Mouse (Mus musculus) urinary bladder, adult 2 months (tissue): ENCODE results near the gene Bcl11b. TPM values are rescaled to one million over a fixed set of nuclear protein-coding genes. Genes with fewer than 3 reads are reported as not detected.

Experiments used
- DNase-seq: peaks from one replicate; pipeline ENCODE4 v3.0.0; 2022; ENCODE audit warnings: low spot score
- polyA plus RNA-seq: library from polyadenylated mRNA; depleted of rRNA; stranded (reverse); fragments of >200 nt; gene quantifications from 2 replicates; pipeline ENCODE4 v1.2.3, GENCODE M21; 2012

Gene Bcl11b
- polyA plus RNA-seq, 1 experiment: 0.44 TPM

GRCm38 (mm10) chr12:107998746-107999145 lies 4.7 kb downstream of the Bcl11b start:
- peak; percentile 79 for DNase-seq

GRCm38 (mm10) chr12:107997901-107998300 lies 5.5 kb downstream of the Bcl11b start:
- no peak for DNase-seq

GRCm38 (mm10) chr12:107997241-107997640 lies 6.2 kb downstream of the Bcl11b start:
- DNase-seq: no peak

DNA sequence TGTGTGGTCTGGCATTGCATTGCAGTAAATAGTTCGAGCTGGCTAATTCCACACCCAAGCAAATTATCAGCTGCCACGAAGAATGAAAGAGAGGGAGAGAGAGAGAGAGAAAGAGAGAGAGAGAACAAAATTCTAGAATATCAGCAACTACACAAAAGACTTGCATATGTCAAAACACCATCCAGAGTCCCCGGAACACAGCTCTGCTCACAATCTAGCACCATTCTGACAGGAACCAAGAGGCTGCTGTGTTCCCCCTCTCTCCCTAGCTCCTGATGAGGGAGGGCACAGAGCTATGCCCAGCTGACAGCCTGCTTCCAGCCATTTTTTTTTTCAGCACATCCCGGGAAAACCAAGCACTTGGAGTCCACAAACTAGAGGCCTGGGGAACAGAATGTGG lies 6.6 kb downstream of the Bcl11b start:
- no peak for DNase-seq

DNA sequence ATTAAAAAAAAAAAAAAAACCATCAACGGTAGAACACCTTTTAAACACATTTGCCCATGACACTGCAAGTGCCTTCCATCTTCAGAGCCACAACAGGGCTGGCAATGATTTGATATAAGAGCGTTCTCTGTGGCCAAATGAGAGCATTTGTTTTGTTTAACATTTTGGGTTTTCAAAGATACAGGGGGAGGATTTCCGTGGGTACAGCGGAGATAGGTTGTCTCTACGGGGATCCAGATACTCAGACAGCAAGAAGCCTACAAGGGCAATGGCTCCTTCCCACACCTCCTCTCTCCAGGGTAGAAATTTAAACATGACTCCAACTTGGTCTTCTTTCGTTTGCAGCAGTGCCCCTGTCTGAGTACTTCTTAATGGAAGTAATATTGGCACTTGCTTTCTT lies 7.2 kb downstream of the Bcl11b start:
- no peak for DNase-seq

DNA sequence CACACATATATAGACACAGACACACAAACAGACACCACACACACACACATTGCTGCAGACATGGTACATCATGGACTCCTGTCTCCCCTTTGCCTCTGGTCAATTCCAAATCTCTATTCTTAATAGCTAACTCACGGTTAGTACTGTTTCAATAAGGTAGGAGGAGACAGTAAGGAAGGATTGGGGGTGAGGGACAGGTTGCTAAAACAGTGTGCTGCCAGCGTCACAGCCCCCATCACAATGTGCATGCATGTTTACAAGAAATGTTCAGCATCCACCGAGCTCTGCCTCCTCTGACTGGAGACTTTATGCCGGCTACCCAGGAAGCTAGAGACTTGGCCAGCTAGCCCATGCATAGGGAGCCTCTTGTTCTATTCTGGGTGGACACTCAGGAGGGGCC lies 9.0 kb downstream of the Bcl11b start:
- no peak for DNase-seq

DNA sequence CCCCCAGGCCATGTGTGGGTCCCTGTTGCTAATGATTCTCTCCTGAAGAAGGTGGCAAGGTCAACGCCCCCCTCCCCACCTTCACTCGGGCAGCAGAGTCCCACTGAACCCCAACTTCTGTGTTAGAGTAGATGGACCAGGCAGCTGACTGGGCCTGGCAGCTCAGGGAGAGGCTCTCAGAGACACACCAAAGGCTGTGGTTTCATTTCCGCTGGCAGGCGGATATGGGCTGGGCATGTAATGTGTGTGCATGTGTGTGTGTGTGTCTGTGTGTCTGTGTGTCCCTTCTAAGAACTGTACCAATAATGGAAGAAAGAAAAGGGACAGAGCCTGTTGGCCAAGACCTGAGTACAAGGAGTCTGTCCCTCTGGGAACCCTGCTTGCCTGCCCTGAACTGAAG lies 10.4 kb downstream of the Bcl11b start:
- DNase-seq: no peak

DNA sequence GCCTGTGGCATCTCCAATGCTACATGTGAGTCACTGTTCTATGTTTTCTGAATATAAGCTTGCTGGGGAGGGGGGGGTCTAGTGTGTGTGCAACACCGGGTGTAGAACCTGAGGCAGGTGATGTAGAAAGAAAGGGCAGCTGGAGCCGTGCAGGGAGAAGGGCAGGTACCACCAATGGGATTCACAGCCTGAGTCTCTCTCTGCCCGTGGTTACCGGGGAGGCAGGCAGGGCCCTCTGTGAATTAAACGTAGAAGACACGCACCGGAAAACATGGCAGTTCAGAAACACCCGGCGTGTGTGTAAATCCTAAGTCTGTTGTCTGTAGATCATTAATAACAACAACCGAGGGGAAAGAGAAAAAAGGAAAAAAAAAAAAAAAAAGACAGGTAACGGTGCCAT lies 12.2 kb downstream of the Bcl11b start:
- DNase-seq: no peak

- DNase-seq: no peak
Measured at GRCm38 (mm10) chr12:107983211-107983610, 20.2 kb downstream of the Bcl11b start.

DNA sequence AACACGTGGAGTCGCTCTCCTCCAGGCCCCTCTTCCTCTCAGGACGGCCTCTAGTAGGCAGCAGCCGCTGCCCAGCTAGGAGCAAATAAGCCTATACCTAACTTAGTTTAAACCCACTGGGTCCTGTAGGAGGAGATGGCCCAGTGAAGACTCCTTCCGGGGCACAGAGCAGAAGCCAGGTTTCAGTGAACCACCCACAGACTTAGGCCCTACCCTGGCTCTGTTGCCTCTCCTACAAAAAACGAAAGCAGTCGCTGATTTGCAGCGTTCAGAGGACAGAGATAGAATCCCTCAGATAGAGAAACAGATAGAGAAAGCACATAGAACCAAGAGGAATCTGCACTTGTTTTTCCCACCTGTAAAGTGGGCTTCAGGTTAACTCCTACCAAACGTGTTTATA lies 21.1 kb downstream of the Bcl11b start:
- no peak for DNase-seq

GRCm38 (mm10) chr12:107981231-107981630 lies 22.2 kb downstream of the Bcl11b start:
- no peak for DNase-seq

DNA sequence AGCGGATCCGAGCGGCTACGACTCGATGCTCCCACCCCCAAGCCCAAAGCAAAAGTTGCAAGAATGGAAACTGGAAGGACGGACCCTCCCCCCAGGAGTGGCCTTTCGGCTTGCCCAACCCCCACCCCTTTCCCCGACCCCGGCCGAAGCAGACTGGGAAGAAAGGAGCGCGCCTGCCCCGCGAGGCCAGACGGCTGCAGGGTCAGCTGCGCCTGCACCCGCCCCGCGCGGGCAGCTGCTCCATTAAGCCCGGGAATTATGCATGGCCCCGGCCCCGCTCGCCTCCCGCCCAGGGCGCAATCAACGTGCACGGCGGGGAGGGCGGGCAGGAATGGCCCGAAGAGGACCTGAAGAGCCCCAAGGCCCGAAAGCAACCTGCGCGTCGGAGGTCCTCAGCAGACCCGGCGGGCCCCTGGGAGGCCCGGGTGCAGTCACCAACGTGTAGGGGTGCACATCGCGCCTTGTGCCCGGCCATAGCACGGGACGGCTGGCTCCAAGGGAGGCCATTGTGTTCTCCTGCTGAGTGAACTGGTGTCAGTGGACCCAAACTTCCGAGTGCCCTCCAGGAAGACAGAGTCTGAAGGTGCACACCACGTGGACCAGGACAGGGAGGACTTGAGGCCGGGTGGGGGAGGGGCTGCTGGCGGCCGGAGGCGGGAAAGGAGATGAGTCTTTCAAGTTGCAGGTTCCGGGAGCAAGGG lies 23.0 kb downstream of the Bcl11b start:
- no peak for DNase-seq

- no peak for DNase-seq
Measured at GRCm38 (mm10) chr12:107979710-107980260, 23.6 kb downstream of the Bcl11b start.

DNA sequence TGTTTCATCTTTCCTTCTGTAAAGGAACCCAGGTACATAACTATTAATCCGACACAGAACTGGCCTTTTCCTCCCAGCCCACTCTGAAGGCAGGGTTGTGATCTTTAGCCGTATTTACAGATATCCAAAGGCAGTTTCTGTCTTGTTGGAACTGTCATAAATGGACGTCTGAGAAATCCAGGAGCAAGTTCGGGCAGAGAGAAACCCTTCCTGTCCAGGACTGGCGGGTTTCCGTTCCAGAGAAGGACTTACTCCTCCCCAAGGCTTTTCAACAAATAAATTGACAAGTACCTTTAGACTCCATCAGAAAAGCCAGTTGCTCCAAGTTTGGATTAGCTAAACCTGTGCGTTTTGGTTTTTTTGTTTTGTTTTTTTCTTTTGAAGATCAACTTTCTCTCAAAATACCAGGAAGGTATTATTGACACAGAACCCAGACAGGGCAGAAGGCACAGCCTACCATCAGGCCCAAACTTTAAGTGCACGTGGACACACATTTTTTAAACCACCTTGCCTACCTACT lies 24.6 kb downstream of the Bcl11b start:
- DNase-seq: no peak

DNA sequence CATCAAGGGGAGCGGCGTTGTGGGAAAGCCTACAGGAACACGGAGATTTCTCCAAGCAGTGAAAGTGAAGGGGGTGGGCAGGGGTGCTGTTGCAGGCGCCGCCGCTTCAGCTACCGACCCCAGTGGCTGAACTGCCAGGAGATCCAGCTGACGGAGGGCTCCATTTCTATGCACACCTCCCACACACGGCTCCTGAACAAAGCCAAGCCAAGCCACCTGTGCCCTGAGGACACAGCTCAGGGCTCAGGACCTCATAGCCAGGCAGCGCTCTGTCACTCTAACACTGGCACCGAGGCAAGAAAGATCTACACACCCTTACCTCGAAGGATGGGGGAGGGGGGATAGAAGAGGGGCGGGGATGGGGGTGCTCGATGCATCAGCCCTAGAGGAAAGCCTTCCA lies 25.3 kb downstream of the Bcl11b start:
- DNase-seq: no peak

DNA sequence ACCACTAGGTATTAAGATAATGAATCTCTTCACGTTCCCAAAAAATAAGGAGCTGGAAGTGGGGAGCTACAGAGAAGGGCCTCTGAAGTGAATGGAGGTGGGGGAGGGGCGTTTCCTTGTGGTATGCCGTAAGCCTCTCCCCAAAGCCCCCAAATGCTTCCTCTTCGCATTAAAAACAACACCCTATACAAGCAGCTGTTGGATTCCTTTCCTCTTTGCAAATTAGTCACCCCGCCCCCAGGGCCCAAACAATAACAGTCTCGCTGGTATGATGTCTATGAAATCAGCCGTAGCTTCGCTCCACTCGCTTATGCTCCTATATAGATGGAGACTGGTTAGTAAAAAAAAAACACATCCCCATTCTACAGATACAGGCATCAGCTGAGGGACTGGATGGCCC lies 25.9 kb downstream of the Bcl11b start:
- DNase-seq: no peak

- no peak for DNase-seq
Measured at GRCm38 (mm10) chr12:107977086-107977485, 26.3 kb downstream of the Bcl11b start.

DNA sequence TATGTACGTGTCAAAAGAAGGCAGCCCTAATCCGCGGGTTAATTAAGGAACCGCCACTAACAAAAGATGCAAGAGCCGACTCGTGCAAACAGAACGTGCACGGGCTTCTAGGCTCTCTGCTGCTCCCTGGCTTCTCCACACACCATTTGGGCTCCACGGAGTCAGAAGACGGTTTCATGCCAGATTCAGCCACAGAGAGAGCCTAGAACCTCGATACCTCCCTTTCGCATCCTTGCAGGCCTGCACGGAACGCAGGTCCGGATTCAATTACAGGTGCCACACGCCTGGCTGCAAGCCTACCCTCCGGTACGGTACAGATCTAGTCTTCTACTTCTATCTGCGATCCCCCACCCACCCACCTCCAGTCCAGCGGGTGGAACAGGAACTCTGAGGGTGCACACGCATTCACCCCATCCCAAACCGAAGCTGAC lies 26.8 kb downstream of the Bcl11b start:
- DNase-seq: no peak

GRCm38 (mm10) chr12:107975897-107976570 lies 27.4 kb downstream of the Bcl11b start:
- no peak for DNase-seq

- no peak for DNase-seq
Measured at GRCm38 (mm10) chr12:107975479-107975896, 27.9 kb downstream of the Bcl11b start.

DNA sequence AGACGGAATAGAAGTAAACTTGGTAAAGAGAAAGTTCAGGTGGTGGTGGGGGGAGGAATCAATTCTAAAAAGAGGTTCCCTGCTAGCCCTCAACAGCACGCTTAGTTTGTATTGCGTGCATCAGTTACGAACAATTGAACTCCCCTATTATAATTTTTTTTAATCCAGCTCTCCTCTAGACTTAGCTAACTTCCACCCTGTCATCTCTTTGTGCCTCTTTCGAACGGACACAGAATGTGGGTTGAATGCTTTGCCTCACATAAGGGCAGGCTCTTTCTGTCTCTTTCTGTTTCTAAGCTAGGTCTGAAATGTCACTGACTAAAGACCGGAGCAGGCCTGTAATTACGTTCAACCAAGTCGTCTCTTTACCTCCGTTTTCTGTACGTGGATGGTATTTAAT lies 28.9 kb downstream of the Bcl11b start:
- DNase-seq: no peak

GRCm38 (mm10) chr12:107973556-107974140 lies 29.8 kb downstream of the Bcl11b start:
- DNase-seq: no peak
